Mouse (Mus musculus) lung, adult 2 months (tissue): ENCODE results near the gene Setd1a. TPM values are rescaled to one million over a fixed set of nuclear protein-coding genes. Genes with fewer than 3 reads are reported as not detected.
"Not testable (repeated sequence)": the region's sequence is repeated elsewhere in the genome, so short reads cannot be mapped to it uniquely, and the experiment has no call there.

Experiments
- DNase-seq: peaks from one replicate; pipeline ENCODE4 v3.0.0; 2022
- H3K4me1 ChIP-seq: fragments of 200-500 bp; 2 replicates; pipeline ENCODE4 v1.6.1; 2011; ENCODE audit warnings: low read length; ENCODE audit not compliant: control insufficient read depth, insufficient read depth
- H3K4me3 ChIP-seq: fragments of 200-500 bp; replicated peaks from 2 replicates; pipeline ENCODE3; 2011; ENCODE audit warnings: low read depth, mild to moderate bottlenecking, control low read depth, low read length; ENCODE audit errors: extremely low read depth
- CTCF ChIP-seq: fragments of 200-500 bp; IDR thresholded peaks from 2 replicates; pipeline ENCODE4 v1.5.1; 2011; ENCODE audit warnings: mild to moderate bottlenecking, low read length, control low read depth; ENCODE audit not compliant: insufficient read depth
- POLR2A ChIP-seq: fragments of 200-500 bp; IDR thresholded peaks from 2 replicates; pipeline ENCODE4 v1.6.1; 2011; ENCODE audit warnings: low read depth, mild to moderate bottlenecking, control low read depth, low read length, borderline replicate concordance; ENCODE audit errors: extremely low read depth
- WGBS: fragments of 180-500 bp; shearing (Covaris S2); methylation state at CpG from one replicate; pipeline ENCODE4 v1.1.7; 2018; 5-methylcytosine and 5-hydroxymethylcytosine counted together
- polyA plus RNA-seq: library from polyadenylated mRNA; depleted of rRNA; stranded (reverse); fragments of >200 nt; gene quantifications from 2 replicates; pipeline ENCODE4 v1.2.3, GENCODE M21; 2012

Gene Setd1a
- polyA plus RNA-seq, 1 experiment, result 15.6 TPM

DNA sequence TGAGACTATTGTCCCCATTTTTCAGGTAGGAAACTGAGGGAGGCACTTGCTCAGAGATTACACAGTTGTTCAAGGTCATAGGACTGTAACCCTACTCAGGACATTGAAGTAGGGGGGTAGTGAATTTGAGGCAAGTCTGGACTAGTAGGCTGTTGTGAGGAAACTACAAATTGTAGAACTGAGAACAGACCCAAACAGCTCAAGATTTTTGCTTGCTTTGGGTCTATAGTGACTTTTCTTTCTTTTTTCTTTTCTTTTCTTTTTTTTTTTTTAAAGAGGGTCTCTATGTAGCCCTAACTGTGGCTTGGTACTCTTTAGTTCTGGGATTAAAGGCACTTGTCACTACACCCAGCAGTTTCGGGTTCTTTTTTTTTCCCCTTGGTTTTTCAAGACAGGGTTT, 3.9 kb upstream of the Setd1a start:
- no peak for DNase-seq
- Histone ChIP-seq H3K4me3 (no peak overlapping the region), H3K4me1 (peaks cover 9% of the 10 kb centered on the region)
- WGBS, result 100% methylated on average over 1 of the region's 1 CpGs
- TF ChIP-seq POLR2A (no peak), CTCF (no peak)

DNA sequence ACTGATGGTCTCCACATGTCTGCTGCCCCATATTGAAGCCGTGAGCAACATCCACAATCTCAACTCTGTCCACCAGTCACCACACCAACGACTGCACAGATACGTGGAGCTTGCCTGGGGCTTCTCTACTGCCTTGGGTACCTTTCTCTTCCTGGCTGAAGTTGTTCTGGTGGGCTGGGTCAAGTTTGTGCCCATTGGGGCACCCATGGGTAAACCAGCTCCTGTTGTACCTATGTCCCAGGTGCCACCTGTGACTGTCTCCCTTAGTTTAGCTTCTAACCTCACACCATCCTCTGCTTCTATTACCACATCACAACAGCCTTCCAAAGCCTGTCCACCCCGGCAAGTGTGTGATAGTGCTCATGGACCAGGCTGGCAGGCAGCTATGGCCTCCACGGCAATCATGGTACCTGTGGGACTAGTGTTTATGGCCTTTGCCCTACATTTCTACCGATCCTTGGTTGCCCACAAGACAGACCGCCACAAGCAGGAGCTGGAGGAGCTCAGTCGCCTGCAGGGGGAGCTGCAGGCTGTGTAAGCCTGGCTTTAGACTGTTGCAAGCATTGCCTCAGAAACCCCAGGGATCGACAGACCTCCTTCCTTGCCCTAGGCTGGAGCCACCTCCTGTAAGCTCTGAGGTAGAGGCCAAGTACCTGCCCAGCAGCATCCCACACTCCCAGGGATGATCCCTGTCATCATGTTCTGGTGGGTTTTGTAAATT, 2.6 kb upstream of the Setd1a start:
- no peak for TF ChIP-seq POLR2A
- TF ChIP-seq CTCF, result peak; percentile 77
- peak; percentile 49 for DNase-seq
- WGBS, result 33% methylated on average over 9 of the region's 9 CpGs

DNA sequence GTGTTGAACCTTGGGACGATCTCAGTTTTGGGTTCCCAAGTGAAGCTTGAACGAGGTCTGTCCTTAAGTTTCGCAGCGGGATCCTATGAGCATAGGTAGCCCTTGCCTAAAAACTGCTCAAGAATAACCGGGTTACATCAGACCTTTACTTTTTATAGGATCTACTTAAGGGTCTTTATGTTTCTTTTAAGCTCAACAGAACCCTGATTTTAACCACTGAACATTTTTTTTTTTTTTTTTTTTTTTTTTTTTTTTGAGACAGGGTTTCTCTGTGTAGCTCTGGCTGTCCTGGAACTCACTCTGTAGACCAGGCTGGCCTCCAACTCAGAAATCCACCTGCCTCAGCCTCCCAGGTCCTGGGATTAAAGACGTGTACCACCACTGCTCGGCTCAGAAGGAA, 633 bp upstream of the Setd1a start:
- 63% methylated on average over 7 of the region's 7 CpGs for WGBS
- peak overlapping the region; percentile 69 for H3K4me3 ChIP-seq
- not testable (repeated sequence) for DNase-seq
- H3K4me1 ChIP-seq, result peaks cover 11% of the 10 kb centered on the region

More for the DNA sequence above, 2.6 kb upstream of the Setd1a start:
- peaks cover 11% of the 10 kb centered on the region for H3K4me1 ChIP-seq
- no peak overlapping the region for H3K4me3 ChIP-seq

DNA sequence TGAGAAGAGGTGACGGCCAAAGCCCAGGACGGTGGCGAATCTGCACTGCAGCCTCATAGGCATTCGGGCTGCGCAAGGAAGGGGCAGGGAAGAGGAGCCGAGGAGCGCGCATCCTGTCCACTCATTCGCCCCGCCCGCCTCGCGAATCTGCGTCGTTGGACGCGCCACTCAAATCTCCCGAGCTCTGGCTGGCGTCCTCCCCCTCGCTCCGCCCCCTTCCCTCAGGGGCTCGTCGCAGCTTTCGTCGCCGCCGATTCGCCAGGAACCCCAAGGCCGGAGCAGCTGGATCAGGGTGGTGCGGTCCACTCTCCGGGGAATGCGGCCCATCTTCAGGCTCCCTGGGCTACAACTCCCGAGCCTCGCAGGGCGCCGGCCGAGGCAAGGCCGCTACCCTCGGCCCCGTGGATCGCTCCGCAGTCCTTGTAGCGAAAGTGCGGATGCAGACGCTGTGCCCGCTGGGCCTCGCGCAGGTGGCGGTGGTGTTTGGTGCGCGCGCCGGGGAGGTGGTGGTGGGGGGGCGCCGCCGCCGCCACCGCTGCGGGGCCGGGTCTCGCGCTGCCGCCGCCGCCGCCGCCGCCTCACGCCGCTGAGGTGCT, 506 bp downstream of the Setd1a start:
- TF ChIP-seq CTCF (no peak), POLR2A (peak; percentile 74; the same call in 1 of the 2 replicates)
- peak; percentile 97 for DNase-seq
- Histone ChIP-seq H3K4me3 (peak overlapping the region; percentile 86), H3K4me1 (peaks cover 11% of the 10 kb centered on the region)
- WGBS, result under 1% methylated on average over 68 of the region's 70 CpGs

DNA sequence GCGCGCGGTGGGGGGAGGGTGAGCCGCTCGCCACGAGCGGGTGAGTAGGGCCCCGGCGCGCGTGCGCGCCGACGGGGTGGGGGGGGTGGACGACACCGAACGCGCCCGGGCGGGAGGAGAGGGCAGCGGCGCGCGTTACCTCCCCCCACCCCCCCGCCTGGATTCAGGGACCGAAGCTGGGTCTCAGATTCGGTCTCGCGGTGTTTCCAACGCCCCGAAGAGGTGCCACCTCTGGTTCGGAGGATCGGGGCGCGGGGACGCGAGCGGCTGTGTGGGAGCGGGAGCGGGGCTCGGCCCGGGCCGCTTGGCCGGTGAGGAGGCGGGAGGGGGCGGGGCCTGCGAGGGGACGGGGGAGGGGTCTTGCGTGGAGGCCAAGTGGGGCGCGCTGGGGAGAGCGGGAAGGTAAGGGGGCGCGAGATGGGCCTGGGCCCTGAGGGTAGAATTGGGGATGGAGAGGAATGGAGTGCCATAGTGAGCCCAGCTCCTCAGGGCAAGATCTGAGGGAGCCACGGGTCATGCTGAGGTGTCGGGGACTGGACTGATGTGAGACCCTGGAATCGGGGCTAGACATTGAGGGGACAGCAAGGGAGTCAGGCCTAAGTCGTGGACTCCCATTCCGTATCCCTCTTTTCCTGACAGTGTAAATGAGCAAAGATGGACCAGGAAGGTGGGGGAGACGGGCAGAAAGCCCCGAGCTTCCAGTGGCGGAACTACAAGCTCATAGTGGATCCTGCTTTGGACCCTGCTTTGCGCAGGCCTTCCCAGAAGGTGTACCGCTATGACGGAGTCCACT, 1.2 kb downstream of the Setd1a start:
- H3K4me3 ChIP-seq, result peak overlapping the region; percentile 86
- WGBS, result 2% methylated on average over 57 of the region's 66 CpGs
- peaks cover 11% of the 10 kb centered on the region for H3K4me1 ChIP-seq
- TF ChIP-seq CTCF (no peak), POLR2A (no peak)
- peak; percentile 65 for DNase-seq

DNA sequence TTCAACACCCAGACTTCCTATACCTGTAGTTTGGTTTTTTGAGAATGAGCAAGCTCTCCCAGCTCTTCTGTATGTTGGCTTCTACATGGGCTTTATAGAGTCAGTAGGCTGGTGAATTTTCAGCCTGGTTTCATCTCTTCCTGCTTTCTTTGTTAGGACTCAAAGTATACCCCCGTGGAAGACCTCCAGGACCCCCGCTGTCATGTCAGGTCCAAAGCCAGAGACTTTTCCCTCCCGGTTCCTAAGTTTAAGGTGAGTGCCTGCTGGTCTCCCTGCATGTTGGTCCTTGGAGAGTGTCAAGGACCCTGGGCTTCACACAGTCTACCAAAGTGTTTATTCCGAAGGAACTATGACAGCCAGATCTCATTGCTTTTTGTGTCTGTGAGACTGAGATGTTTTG, 1.9 kb downstream of the Setd1a start:
- no peak for TF ChIP-seq CTCF
- H3K4me1 ChIP-seq, result peaks cover 11% of the 10 kb centered on the region
- 72% methylated on average over 4 of the region's 4 CpGs for WGBS
- no peak overlapping the region for H3K4me3 ChIP-seq
- no peak for DNase-seq

DNA sequence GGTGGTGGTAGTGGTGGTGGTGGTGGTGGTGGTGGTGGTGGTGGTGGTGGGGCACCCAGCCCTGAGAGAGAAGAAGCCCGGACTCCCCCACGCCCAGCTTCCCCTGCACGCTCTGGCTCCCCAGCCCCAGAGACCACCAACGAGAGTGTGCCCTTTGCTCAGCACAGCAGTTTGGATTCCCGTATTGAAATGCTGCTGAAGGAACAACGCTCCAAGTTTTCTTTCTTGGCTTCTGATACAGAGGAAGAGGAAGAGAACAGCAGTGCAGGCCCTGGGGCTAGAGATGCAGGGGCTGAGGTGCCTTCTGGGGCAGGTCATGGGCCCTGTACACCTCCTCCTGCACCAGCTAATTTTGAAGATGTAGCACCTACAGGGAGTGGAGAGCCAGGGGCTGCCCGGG, 8.8 kb downstream of the Setd1a start, which contains the start of gene Gm49388:
Gm49388 (plus strand) TSS at position 301 of the 400 bp plus-strand sequence.
- no peak within 1 kb of the TSS for H3K4me3 ChIP-seq
- WGBS, result 93% methylated on average over 7 of the region's 7 CpGs
- no peaks in the 10 kb centered on the region for H3K4me1 ChIP-seq
- no peak for DNase-seq
- TF ChIP-seq POLR2A, result no peak
- TF ChIP-seq CTCF, result no peak

DNA sequence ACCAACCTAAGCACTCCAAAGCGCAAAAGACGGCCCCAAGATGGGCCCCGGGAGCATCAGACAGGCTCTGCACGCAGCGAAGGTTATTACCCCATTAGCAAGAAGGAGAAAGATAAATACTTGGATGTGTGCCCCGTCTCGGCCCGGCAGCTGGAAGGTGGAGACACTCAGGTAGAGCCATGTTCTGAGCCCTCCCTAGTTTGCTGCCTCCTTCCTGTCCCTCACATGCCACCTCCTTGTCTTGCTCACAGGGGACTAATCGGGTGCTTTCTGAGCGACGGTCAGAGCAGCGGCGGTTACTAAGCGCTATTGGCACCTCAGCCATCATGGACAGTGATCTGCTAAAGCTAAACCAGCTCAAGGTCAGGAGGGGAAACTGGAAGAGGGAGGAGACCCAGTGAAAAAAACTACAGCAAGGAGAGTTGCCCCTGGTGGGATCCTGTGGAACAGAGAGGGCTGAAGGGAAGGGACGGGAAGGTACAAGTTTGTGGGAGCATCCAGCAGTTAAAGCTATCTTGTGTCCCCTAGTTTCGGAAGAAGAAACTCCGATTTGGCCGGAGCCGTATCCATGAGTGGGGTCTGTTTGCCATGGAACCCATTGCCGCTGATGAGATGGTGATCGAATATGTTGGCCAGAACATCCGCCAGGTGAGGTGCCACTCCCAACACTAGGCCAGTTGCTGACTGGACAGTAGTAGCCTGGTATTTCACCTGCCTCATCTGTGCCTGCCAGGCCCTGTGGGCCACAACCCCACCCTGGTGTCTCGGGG, 20.8 kb downstream of the Setd1a start:
- no peak for DNase-seq
- H3K4me1 ChIP-seq, result peaks cover 6% of the 10 kb centered on the region
- H3K4me3 ChIP-seq, result no peak overlapping the region
- 87% methylated on average over 23 of the region's 23 CpGs for WGBS
- TF ChIP-seq CTCF, result no peak
- no peak for TF ChIP-seq POLR2A

DNA sequence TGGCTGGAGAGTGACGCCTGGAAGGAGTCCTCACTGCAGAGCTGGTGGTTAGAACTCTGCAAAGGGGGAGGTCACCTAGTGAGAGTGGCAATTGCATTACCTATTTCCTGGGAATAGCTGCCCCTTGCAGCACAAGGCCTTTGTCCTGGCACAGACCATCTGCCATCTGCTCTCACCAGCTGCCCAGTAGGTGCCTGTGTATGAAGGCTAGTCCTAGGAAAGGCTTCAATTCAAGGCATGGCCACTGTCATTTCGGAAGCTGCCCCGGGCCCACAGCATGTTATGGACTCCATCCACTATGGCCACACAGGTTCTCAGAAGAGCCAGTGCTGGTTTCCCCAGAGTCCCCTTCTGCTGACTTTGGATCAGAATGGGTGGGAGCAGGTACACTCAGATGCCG, 22.1 kb downstream of the Setd1a start:
- no peak for DNase-seq
- H3K4me3 ChIP-seq, result no peak overlapping the region
- 89% methylated on average over 4 of the region's 4 CpGs for WGBS
- no peak for TF ChIP-seq CTCF
- no peak for TF ChIP-seq POLR2A
- H3K4me1 ChIP-seq, result peaks cover 6% of the 10 kb centered on the region
